Mouse (Mus musculus): Measurements from ENCODE around the gene Vmn2r58.
"Not testable (repeated sequence)": the region's sequence is repeated elsewhere in the genome, so short reads cannot be mapped to it uniquely, and the experiment has no call there.

Gene Vmn2r58

DNA sequence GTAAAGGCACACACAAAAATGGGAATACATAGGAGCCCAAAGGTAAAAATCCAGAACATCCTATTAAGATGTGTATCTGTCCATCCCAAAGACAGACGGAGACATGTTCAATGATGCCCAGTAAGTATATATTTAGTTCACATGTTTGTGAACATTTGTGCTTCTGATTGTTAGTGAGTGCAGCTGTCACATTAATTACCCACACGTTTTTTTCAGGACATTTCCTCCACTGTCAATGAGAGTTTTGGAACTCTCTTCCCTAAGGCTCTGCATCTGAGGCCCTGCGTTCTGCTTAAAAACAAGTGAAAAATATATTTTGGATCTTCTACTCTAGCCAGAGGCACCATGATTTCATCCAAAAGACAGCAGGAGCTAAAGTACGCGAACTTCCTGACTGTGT lies at the start of gene Vmn2r58:
TSS of gene Vmn2r58 (minus strand) at position 101 of the 400 bp plus-strand sequence.
- not testable (repeated sequence) for DNase-seq (ENCODE audit: low read depth)

Measured in 416B (cell line).